Mouse (Mus musculus) bone marrow macrophage, adult 2 months (primary cell): ENCODE results near the gene Asgr1.

Experiments used
- CTCF ChIP-seq: IDR thresholded peaks from 2 replicates; pipeline ENCODE4 v1.5.1; 2012; ENCODE audit warnings: low read depth, mild to moderate bottlenecking, low read length, moderate library complexity
- POLR2A ChIP-seq: IDR thresholded peaks from 2 replicates; pipeline ENCODE4 v1.6.1; 2012; ENCODE audit warnings: mild to moderate bottlenecking, low read depth, low read length, borderline replicate concordance

DNA sequence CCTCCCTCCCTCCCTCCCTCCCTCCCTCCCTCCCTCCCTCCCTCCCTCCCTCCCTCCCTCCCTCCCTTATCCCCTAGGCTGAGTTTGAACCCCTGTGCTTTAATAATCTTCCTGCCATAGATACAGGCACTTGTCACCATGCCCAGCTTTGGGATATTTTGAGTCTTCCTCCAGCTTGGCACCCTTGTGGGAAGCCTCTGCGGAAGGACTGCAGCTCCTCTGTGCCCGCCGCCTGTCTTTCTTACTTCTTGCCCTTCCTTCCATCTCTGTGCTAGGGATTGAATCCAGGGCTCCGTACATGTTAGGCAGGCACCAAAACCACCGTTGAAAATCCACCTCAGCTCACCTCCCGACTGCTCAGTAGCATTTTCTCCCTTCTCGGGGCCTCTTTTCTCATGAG, 13.7 kb upstream of the Asgr1 start:
- TF ChIP-seq POLR2A (no peak), CTCF (no peak)
